Mouse (Mus musculus): ENCODE measurements at regions not wholly inside any gene's neighbourhood (a gene's known extent, or its start where the extent isn't known, plus 50 kb on each side); places are given as distances from the start of the nearest gene placed in this dataset.

- DNase-seq (ENCODE audit: low spot score in 2 of 2): no peak
Measured at GRCm38 (mm10) chr1:166807163-166807945, 125.7 kb upstream of the Fmo9 start.

- DNase-seq (ENCODE audit: low spot score in 2 of 2): no peak
Measured at GRCm38 (mm10) chr1:166811341-166812071, 129.9 kb upstream of the Fmo9 start.

- DNase-seq (ENCODE audit: low spot score in 2 of 2): no peak
Measured at GRCm38 (mm10) chr1:166812072-166812461, 130.4 kb upstream of the Fmo9 start.

DNA sequence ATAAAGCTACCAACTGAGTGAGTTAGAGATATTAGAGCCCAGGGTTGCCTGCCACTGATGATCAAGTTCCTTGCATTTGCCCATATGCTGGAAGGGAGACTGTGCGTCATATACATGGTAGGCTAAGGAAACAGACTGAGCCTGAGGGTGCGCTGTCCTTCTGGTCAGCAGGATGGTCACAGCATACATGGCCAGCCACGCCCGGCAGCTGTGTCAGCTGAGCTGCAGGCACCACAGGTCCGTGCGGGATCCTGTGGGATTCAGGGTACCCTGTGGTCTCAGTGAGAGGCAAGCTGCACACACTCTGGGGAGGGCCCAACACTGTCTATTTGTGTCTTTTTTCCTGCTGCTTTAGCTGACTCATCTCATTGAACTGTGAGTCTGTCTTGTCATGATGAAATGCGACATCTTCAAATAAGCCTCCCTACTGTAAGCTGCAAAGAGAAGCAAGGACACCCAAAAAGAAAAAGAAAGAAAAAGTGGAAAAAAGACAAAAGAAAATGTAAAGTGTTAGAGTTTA lies 131.3 kb upstream of the Fmo9 start:
- no peak for DNase-seq (ENCODE audit: low spot score in 2 of 2)

DNA sequence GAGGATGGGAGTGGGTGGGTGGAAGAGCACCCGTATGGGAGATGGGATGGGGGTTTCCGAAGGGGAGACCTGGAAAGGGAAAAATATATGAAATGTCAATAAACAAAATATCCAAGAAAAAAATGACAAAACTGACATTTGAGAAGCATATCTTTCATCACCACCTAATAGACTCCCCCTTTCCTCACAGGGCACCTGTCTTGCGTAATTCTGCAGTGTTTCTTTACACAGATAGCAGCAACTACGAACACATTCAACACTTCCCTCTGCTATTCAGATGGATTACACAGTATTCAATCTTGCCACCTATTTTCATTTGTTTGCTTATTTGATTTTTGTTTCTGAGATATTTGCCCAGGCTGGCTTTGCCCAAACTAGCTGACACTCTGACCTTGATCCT lies 136.3 kb upstream of the Fmo9 start:
- no peak for DNase-seq (ENCODE audit: low spot score in 2 of 2)

DNA sequence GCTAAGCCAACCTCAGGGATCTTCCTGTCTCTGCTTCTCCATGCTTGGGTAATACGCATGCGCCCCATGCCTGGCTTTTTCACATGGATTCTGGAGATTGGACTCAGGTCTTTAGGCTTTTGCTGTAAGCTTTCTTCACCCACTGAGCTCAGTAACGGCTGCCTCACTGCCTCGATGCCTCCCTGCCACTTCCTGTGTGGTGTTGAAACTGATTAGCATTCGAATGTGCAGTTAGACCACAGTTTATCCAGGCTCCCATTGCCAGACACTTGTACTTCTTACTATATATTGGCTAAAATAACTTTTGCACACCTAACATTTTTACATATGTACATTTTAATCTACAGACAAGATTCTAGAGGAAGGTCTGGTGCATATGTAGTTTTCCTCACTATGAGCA lies 137.0 kb upstream of the Fmo9 start:
- no peak for DNase-seq (ENCODE audit: low spot score in 2 of 2)

GRCm38 (mm10) chr1:166819420-166819819 lies 137.8 kb upstream of the Fmo9 start:
- DNase-seq (ENCODE audit: low spot score in 2 of 2): no peak

DNA sequence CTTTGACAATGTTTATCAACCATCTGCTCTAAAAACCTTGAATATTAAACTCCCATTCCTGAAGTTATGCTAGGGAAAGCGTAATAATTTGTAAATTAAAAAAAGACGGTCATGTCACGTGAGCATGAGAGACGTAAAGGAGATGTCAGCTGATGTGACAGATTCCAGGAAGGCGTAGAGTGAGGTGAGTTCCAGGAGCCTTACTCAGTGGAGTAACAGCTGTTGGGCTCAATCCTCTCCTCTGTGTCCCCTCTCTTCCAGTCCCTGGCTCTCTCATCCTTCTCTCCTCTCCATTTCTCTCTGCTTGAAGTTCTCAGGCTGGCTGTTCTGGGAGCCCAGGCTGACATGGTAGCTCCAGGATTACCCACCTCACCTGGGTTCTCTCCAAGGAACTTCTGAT lies 138.4 kb upstream of the Fmo9 start:
- no peak for DNase-seq (ENCODE audit: low spot score in 2 of 2)

DNA sequence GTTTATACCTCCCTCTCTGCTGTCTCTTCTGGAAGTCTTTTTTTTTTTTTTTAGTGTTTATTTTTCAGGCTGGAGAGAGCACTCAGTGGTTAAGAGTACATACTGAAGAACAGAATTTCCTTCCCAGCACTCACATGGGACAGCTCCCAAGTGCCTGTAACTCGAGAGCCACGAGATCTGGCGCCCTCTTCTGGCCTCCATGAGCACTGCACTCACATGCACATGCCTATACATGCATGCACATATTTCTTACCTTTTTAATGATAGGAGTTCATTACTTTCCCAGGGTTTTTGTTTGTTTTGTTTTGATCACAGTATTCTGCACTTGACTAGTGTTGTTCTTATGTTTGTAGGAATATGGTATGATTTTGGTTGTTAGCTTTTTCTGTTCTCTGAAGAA lies 139.5 kb upstream of the Fmo9 start:
- DNase-seq (ENCODE audit: low spot score in 2 of 2): no peak

DNA sequence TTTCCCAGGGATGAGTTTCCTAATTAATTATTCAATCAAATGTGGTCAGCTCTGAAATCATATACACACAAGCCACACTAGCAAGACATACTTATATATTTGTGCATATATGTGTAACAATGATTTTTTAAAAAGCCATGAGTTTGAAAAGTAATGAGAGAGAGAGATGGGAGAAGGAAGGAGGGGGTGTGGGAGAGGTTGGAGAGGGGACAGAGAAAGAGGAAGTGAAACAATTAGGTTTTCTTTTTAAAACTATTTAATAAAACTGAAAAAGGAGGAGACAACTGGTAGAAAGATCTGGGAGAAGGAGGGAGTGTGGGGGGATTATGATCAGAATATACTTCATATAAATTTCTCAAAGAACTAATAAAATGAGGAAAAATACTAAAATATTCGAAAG lies 155.7 kb upstream of the Fmo9 start:
- DNase-seq (ENCODE audit: low spot score in 2 of 2): no peak

DNA sequence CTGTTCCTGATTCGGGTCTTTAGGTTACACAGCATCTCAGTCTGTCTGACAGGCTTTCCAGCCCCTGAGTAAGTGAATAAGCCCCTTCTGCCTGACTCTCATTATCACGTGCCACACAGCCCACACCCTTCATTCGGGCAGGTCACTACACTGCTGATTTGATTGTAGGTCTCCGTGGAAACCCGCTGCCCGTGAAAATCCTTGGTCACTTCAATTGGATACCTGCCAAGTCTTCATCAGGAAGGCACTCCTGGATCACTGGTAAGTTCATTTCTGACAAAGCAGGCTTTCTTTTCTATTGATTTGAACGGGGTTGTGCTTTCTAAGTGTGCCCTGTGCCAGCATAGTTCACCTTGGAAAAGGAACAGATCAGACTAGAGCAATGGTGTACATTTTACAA lies 158.2 kb upstream of the Fmo9 start:
- no peak for DNase-seq (ENCODE audit: low spot score in 2 of 2)

DNA sequence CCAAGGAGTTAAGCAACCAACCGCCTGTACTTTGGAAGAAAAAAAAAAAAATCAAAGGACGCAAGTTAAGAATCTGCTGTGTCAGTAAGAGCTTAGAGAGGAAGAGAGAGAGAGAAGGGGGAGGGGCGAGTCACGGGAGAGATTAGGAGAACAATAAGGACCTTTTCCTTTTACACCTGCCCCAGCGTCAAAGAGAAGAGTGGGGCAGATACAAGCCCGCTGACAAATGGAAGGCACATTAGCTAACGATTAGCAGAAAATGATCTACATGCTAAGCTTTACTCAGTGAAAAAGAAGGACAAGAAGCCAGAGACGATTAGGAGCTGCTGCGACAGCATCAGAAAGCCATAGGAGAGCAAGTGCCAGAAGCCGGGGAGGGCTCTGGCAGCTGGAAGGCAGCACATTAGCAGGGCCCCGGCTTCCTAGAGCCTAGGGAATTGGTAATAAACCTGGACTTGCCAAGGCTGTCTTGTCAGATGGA lies 157.8 kb upstream of the Fam78b start:
- no peak for DNase-seq (ENCODE audit: low spot score in 2 of 2)

DNA sequence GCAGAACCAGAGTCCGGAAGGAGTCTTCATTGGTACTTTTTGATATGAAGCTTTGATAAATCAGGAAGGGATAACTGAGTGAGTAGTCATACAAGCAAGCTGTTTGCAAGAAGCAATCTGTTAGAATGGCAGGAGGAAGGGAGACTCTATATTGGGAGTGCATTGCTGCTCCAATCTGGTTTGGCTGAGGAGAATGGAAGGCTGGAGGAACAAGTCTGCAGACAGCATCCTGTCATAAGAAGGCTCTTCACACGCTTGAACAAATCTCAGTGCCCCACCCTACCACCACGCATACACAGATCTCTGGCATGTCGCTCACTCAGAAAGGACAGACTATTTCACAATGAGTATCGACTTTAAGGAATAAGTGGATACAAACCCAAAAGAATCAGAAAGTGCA lies 154.7 kb upstream of the Fam78b start:
- no peak for DNase-seq (ENCODE audit: low spot score in 2 of 2)

DNA sequence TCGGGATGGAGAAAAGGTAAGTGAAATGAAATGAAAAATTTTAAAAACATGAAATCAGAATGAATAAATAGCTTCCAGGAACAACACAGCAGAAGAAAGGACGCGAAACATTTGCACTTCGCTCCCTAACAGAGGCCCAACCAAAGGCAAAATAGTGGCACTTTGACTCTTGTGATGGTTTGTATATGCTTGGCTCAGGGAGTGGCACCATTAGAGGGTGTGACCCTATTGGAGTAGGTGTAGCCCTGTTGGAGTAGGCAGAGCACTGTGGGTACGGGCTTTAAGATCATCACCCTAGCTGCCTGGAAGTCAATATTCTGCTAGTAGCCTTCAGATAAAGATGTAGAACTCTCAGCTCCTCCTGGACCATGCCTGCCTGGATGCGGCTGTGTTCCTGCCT lies 154.0 kb upstream of the Fam78b start:
- no peak for DNase-seq (ENCODE audit: low spot score in 2 of 2)

DNA sequence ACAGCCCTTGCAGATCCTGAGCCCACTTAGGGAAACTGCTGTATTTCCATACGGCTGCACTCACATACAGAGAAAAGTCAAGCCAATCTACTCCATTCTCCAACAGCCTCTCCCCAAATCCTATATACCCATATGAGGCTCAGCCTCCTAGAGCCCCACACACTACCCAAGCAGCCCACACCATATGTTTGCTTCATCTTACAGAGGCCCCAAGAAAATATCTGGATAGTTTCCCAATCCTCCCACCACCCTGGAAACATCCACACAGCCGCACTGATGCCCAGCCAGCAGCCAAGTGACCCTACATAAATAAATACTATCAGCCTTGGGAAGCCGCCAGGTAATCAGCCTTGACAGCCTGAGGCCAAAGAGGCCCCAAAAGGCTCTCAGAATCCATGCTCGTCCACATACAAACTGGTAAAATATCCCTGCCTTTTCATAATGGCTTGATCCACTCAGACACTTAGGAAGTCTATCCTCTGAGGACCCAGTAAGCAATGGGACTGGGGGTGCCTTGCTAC lies 153.1 kb upstream of the Fam78b start:
- no peak for DNase-seq (ENCODE audit: low spot score in 2 of 2)

DNA sequence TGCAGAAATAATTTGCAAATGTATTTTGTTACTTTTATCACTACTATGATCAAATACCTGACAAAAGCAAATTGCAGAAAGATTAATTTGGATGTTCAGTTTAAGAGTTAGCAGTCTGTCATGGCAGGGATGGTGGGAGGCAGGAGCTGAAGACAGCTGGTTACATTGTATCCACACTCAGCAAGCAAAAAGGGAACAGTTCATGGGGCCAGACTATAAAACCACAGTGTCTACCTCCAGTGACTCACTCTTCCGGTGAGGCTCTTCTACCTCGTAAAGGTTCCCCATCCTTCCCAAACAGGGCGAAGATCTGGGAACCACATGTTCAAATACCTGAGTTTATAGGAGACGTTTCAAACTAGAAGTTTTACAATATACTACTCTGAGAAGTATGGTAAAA lies 145.2 kb upstream of the Fam78b start:
- DNase-seq (ENCODE audit: low spot score in 2 of 2): no peak

DNA sequence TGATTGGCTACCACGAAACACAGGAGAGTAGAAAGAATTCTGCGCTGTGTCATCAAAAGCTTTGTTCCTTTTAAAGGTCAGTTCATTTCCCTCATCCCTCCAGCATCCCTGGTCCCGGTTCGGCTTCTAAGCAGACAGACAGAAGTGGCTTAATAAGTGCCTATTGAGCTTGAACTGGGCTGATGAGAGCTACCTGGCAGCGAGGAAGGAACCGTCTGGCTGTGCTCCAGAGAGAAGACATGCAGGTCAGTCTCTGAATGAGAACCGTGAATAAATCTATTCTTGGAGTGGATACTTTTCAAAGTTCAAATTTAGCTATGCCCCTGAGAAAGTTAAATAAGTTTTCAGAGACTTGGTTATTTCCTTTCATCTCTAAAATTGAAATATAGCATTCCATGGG lies 135.0 kb upstream of the Fam78b start:
- no peak for DNase-seq (ENCODE audit: low spot score in 2 of 2)

DNA sequence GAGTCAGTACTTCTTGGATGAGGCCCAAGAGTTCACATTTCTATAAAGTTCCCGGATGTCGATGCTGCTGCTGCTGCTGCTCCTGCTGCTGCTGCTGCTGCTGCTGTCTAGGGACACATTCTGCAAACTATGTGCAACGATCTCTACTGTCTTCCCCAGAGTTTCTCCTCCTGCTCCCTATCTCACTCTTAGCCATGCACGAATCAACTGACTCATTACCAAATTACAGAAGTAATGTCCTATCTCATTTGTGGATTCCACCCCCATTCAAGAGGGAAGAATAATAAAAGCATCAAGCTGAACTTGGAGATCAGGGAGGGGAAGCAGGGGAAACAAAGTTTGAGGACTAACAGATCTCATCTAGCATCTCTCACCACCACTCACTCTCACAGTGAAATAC lies 130.0 kb upstream of the Fam78b start:
- no peak for DNase-seq (ENCODE audit: low spot score in 2 of 2)

DNA sequence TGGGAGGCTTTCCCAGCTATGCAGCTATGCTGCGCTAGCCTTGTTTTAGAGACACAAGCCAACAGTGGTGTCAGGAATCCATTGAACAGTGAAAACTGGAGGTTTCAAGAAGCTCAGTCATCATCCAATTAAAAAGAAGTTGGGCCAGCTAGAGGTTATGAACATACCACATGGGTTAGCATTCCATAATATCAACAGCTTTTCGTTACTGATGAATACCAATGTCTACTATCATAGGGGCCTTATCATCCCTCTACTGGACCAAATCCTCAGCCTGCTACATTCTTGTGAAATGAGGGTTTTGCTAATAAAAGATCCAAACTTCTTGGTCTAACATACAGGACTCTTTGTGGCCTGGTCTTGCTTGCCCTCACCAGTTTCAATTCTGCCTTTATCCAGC lies 124.8 kb upstream of the Fam78b start:
- DNase-seq (ENCODE audit: low spot score in 2 of 2): no peak

DNA sequence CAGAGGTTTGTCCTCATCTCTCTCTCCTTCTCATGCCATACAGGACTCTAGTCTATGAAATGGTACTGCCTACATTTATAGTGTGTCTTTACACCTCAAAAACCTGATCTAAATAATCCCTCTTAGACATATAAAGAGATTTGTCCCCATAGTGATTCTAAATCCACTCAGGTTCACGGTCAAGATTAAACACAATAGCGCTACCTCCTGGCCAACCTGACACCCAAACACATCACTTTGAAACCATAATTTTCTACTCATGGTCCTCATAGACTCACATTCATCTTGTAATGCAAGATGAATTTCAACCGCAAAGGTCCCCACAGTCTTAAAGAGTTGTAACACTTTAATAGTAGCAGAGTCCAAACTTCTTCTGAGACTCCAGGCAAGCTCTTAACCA lies 118.0 kb upstream of the Fam78b start:
- no peak for DNase-seq (ENCODE audit: low spot score in 2 of 2)

- DNase-seq (ENCODE audit: low spot score in 2 of 2): no peak
Measured at GRCm38 (mm10) chr1:166895945-166896344, 105.3 kb upstream of the Fam78b start.

- DNase-seq (ENCODE audit: low spot score in 2 of 2): no peak
Measured at GRCm38 (mm10) chr1:166898741-166899140, 102.5 kb upstream of the Fam78b start.

DNA sequence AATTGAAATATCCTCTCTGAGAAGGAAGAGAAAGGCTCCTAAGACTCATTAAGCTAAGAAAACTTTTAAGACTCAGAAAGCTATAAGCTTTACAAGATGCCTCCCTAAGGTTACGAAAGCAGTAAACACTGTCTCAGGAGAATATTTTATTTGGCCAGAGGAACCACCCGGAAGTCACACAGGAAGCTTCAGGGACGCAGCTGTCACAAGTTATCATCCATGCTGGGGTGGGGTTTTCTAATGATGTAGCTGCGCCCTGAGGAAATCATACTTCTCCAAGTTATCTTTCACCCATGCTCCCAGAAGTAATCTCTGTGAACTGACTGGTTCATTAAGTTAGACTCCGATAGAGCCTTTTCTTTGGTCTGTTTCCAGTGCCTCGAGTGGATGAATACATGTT lies 102.0 kb upstream of the Fam78b start:
- DNase-seq (ENCODE audit: low spot score in 2 of 2): no peak

All from frontal cortex, postnatal 14 days (tissue).